Mouse (Mus musculus) testis, adult 2 months (tissue): ENCODE results near the gene Cfap43. TPM values are rescaled to one million over a fixed set of nuclear protein-coding genes. Genes with fewer than 3 reads are reported as not detected.

Source experiments
- H3K27ac ChIP-seq: fragments of 200-500 bp; 2 replicates; pipeline ENCODE4 v1.5.1; 2012; ENCODE audit warnings: low read depth, low read length; ENCODE audit not compliant: control insufficient read depth, insufficient read depth
- H3K27me3 ChIP-seq: fragments of 200-500 bp; 2 replicates; pipeline ENCODE4 v1.6.1; 2012; ENCODE audit warnings: mild to moderate bottlenecking, low read length, moderate library complexity; ENCODE audit not compliant: control insufficient read depth, insufficient read depth
- H3K36me3 ChIP-seq: fragments of 200-500 bp; 2 replicates; pipeline ENCODE4 v1.6.1; 2012; ENCODE audit warnings: mild to moderate bottlenecking, low read length; ENCODE audit not compliant: control insufficient read depth, insufficient read depth
- H3K4me1 ChIP-seq: fragments of 200-500 bp; 2 replicates; pipeline ENCODE4 v1.6.1; 2012; ENCODE audit warnings: low read length; ENCODE audit not compliant: control insufficient read depth, insufficient read depth
- H3K4me3 ChIP-seq: fragments of 200-500 bp; 2 replicates; pipeline ENCODE4 v1.5.1; 2012; ENCODE audit warnings: low read depth, mild to moderate bottlenecking, low read length, moderate library complexity, mixed read lengths; ENCODE audit not compliant: control insufficient read depth
- CTCF ChIP-seq: fragments of 200-500 bp; IDR thresholded peaks from 2 replicates; pipeline ENCODE4 v1.5.1; 2012; ENCODE audit warnings: low read depth, mild to moderate bottlenecking, inconsistent platforms, low read length, moderate library complexity; ENCODE audit not compliant: control insufficient read depth, insufficient read depth, insufficient replicate concordance
- POLR2A ChIP-seq: fragments of 200-500 bp; IDR thresholded peaks from 2 replicates; pipeline ENCODE4 v1.6.1; 2012; ENCODE audit warnings: low read depth, mild to moderate bottlenecking, inconsistent platforms, low read length, moderate library complexity; ENCODE audit not compliant: control insufficient read depth
- polyA plus RNA-seq: library from polyadenylated mRNA; depleted of rRNA; stranded (reverse); fragments of >200 nt; gene quantifications from 2 replicates; pipeline ENCODE4 v1.2.3, GENCODE M21; 2012

The Cfap43 gene
- polyA plus RNA-seq, 1 experiment: 95.2 TPM

- TF ChIP-seq CTCF (no peak), POLR2A (no peak)
- peaks cover 6% of the 10 kb centered on the region for H3K4me1 ChIP-seq
- H3K4me3 ChIP-seq: no peak overlapping the region
- H3K27me3 ChIP-seq: no peaks in the 10 kb centered on the region
- H3K27ac ChIP-seq: no peak overlapping the region
- no peaks in the 10 kb centered on the region for H3K36me3 ChIP-seq
These were observed 13.5 kb downstream of the Cfap43 start for GRCm38 (mm10) chr19:47905603-47906002.

- no peak for TF ChIP-seq POLR2A
- no peak for TF ChIP-seq CTCF
- Histone ChIP-seq H3K27ac (no peak overlapping the region), H3K4me1 (peaks cover 6% of the 10 kb centered on the region), H3K4me3 (no peak overlapping the region), H3K36me3 (no peaks in the 10 kb centered on the region), H3K27me3 (no peaks in the 10 kb centered on the region)
These were observed 14.0 kb downstream of the Cfap43 start for GRCm38 (mm10) chr19:47905081-47905480.

GRCm38 (mm10) chr19:47903679-47904078 is 15.4 kb downstream of the Cfap43 start:
- TF ChIP-seq CTCF (no peak), POLR2A (no peak)
- H3K27ac ChIP-seq: no peak overlapping the region
- H3K4me1 ChIP-seq: no peaks in the 10 kb centered on the region; the same call in 1 of the 2 replicates

GRCm38 (mm10) chr19:47902316-47903201 is 16.5 kb downstream of the Cfap43 start:
- Histone ChIP-seq H3K4me1 (no peaks in the 10 kb centered on the region; the same call in 1 of the 2 replicates), H3K27ac (no peak overlapping the region), H3K36me3 (no peaks in the 10 kb centered on the region), H3K4me3 (no peak overlapping the region), H3K27me3 (no peaks in the 10 kb centered on the region)
- TF ChIP-seq POLR2A (no peak), CTCF (no peak)

More at GRCm38 (mm10) chr19:47903679-47904078, 15.4 kb downstream of the Cfap43 start:
- no peaks in the 10 kb centered on the region for H3K36me3 ChIP-seq
- H3K27me3 ChIP-seq: no peaks in the 10 kb centered on the region
- no peak overlapping the region for H3K4me3 ChIP-seq

- no peaks in the 10 kb centered on the region for H3K27me3 ChIP-seq
- no peaks in the 10 kb centered on the region for H3K4me1 ChIP-seq
- no peak overlapping the region for H3K27ac ChIP-seq
- no peaks in the 10 kb centered on the region for H3K36me3 ChIP-seq
- no peak for TF ChIP-seq POLR2A
- H3K4me3 ChIP-seq: no peak overlapping the region
These were observed 18.5 kb downstream of the Cfap43 start for GRCm38 (mm10) chr19:47900558-47900957.

- Histone ChIP-seq H3K27me3 (no peaks in the 10 kb centered on the region), H3K27ac (no peak overlapping the region), H3K36me3 (no peaks in the 10 kb centered on the region), H3K4me3 (no peak overlapping the region), H3K4me1 (no peaks in the 10 kb centered on the region)
- TF ChIP-seq POLR2A (no peak), CTCF (peak; percentile 45; the same call in 1 of the 2 replicates)
These were observed 19.1 kb downstream of the Cfap43 start for GRCm38 (mm10) chr19:47900012-47900411.

- H3K27ac ChIP-seq: no peak overlapping the region
- no peaks in the 10 kb centered on the region for H3K4me1 ChIP-seq
- H3K36me3 ChIP-seq: no peaks in the 10 kb centered on the region
- no peaks in the 10 kb centered on the region for H3K27me3 ChIP-seq
- no peak overlapping the region for H3K4me3 ChIP-seq
- TF ChIP-seq POLR2A: no peak
- TF ChIP-seq CTCF: no peak
These were observed 20.5 kb downstream of the Cfap43 start for GRCm38 (mm10) chr19:47898472-47899079.
